Mouse (Mus musculus): ENCODE results near the gene Nat10. TPM values are rescaled to one million over a fixed set of nuclear protein-coding genes. Genes with fewer than 3 reads are reported as not detected.

The Nat10 gene
- polyA plus RNA-seq, 1 experiment from 2014 or later, result 23.9 TPM

GRCm38 (mm10) chr2:103687143-103687542 is 73.9 kb downstream of the Nat10 start:
- peaks cover 12% of the 10 kb centered on the region; the same call in 1 of the 2 replicates for H3K4me1 ChIP-seq
- no peak overlapping the region for H3K4me2 ChIP-seq (replicated peaks)
- no peak overlapping the region for H3K27ac ChIP-seq
- no peaks in the 10 kb centered on the region for H3K36me3 ChIP-seq
- no peak overlapping the region for H3K9ac ChIP-seq
- H3K27me3 ChIP-seq (replicated peaks), result no peaks in the 10 kb centered on the region
- ATAC-seq (ENCODE audit: low FRiP score, low read depth), result no peak
- no peaks in the 10 kb centered on the region for H3K9me3 ChIP-seq
- H3K4me3 ChIP-seq, result no peak overlapping the region

GRCm38 (mm10) chr2:103685581-103685980 is 75.5 kb downstream of the Nat10 start:
- no peak overlapping the region for H3K27ac ChIP-seq

GRCm38 (mm10) chr2:103684926-103685577 is 76.0 kb downstream of the Nat10 start:
- H3K27me3 ChIP-seq (replicated peaks), result no peaks in the 10 kb centered on the region
- ATAC-seq (ENCODE audit: low FRiP score, low read depth), result no peak
- H3K9ac ChIP-seq, result no peak overlapping the region
- H3K27ac ChIP-seq, result no peak overlapping the region
- 70% methylated on average over 7 of the region's 7 CpGs for WGBS
- H3K9me3 ChIP-seq, result no peaks in the 10 kb centered on the region
- H3K4me3 ChIP-seq, result no peak overlapping the region
- H3K4me1 ChIP-seq, result peaks cover 4% of the 10 kb centered on the region; the same call in 1 of the 2 replicates
- H3K4me2 ChIP-seq (replicated peaks), result no peak overlapping the region
- H3K36me3 ChIP-seq, result no peaks in the 10 kb centered on the region

More at GRCm38 (mm10) chr2:103685581-103685980, 75.5 kb downstream of the Nat10 start:
- Histone ChIP-seq H3K4me3 (no peak overlapping the region), H3K9me3 (no peaks in the 10 kb centered on the region), H3K27me3 (replicated peaks) (no peaks in the 10 kb centered on the region), H3K4me1 (peaks cover 8% of the 10 kb centered on the region; the same call in 1 of the 2 replicates), H3K9ac (no peak overlapping the region), H3K4me2 (replicated peaks) (no peak overlapping the region), H3K36me3 (no peaks in the 10 kb centered on the region)
- ATAC-seq (ENCODE audit: low FRiP score, low read depth), result no peak
- 87% methylated on average over 4 of the region's 4 CpGs for WGBS

- ATAC-seq (ENCODE audit: low FRiP score, low read depth), result no peak
- Histone ChIP-seq H3K36me3 (no peaks in the 10 kb centered on the region), H3K4me1 (peaks cover 4% of the 10 kb centered on the region; the same call in 1 of the 2 replicates), H3K4me2 (replicated peaks) (no peak overlapping the region), H3K4me3 (no peak overlapping the region), H3K9me3 (no peaks in the 10 kb centered on the region), H3K27me3 (replicated peaks) (no peaks in the 10 kb centered on the region), H3K9ac (no peak overlapping the region), H3K27ac (no peak overlapping the region)
- WGBS, result 84% methylated on average over 2 of the region's 2 CpGs
Measured at GRCm38 (mm10) chr2:103684431-103684830, 76.6 kb downstream of the Nat10 start.

- no peaks in the 10 kb centered on the region for H3K36me3 ChIP-seq
- no peaks in the 10 kb centered on the region for H3K9me3 ChIP-seq
- no peak overlapping the region for H3K27ac ChIP-seq
- ATAC-seq (ENCODE audit: low FRiP score, low read depth), result no peak
- H3K9ac ChIP-seq, result no peak overlapping the region
- WGBS, result 74% methylated on average over 9 of the region's 9 CpGs
- H3K4me3 ChIP-seq, result no peak overlapping the region
- H3K4me1 ChIP-seq, result peaks cover 4% of the 10 kb centered on the region; the same call in 1 of the 2 replicates
- H3K4me2 ChIP-seq (replicated peaks), result no peak overlapping the region
- H3K27me3 ChIP-seq (replicated peaks), result no peaks in the 10 kb centered on the region; the same call in 1 of the 2 replicates
Measured at GRCm38 (mm10) chr2:103682927-103683442, 78.1 kb downstream of the Nat10 start.

- no peak overlapping the region for H3K4me3 ChIP-seq
- no peak for ATAC-seq (ENCODE audit: low FRiP score, low read depth)
- H3K4me1 ChIP-seq, result peaks cover 7% of the 10 kb centered on the region; the same call in 1 of the 2 replicates
- no peaks in the 10 kb centered on the region; the same call in 1 of the 2 replicates for H3K27me3 ChIP-seq (replicated peaks)
- no peak overlapping the region for H3K9ac ChIP-seq
- 78% methylated on average over 9 of the region's 9 CpGs for WGBS
- no peaks in the 10 kb centered on the region for H3K9me3 ChIP-seq
- H3K27ac ChIP-seq, result no peak overlapping the region
- no peak overlapping the region for H3K4me2 ChIP-seq (replicated peaks)
- no peaks in the 10 kb centered on the region for H3K36me3 ChIP-seq
Measured at GRCm38 (mm10) chr2:103682261-103682722, 78.8 kb downstream of the Nat10 start.

- peaks cover 12% of the 10 kb centered on the region; the same call in 1 of the 2 replicates for H3K4me1 ChIP-seq
- no peak for ATAC-seq (ENCODE audit: low FRiP score, low read depth)
Measured at GRCm38 (mm10) chr2:103681149-103681548, 79.9 kb downstream of the Nat10 start.

GRCm38 (mm10) chr2:103680364-103681110 is 80.5 kb downstream of the Nat10 start:
- Histone ChIP-seq H3K4me2 (replicated peaks) (no peak overlapping the region), H3K9ac (no peak overlapping the region), H3K4me1 (peaks cover 12% of the 10 kb centered on the region; the same call in 1 of the 2 replicates), H3K9me3 (no peaks in the 10 kb centered on the region), H3K36me3 (no peaks in the 10 kb centered on the region), H3K27me3 (replicated peaks) (no peaks in the 10 kb centered on the region; the same call in 1 of the 2 replicates), H3K27ac (no peak overlapping the region), H3K4me3 (no peak overlapping the region)
- 83% methylated on average over 9 of the region's 9 CpGs for WGBS
- no peak for ATAC-seq (ENCODE audit: low FRiP score, low read depth)

More at GRCm38 (mm10) chr2:103681149-103681548, 79.9 kb downstream of the Nat10 start:
- no peak overlapping the region for H3K4me3 ChIP-seq
- no peaks in the 10 kb centered on the region for H3K9me3 ChIP-seq
- no peaks in the 10 kb centered on the region for H3K36me3 ChIP-seq
- no peak overlapping the region for H3K4me2 ChIP-seq (replicated peaks)
- H3K27ac ChIP-seq, result no peak overlapping the region
- no peak overlapping the region for H3K9ac ChIP-seq
- no peaks in the 10 kb centered on the region; the same call in 1 of the 2 replicates for H3K27me3 ChIP-seq (replicated peaks)
- 83% methylated on average over 5 of the region's 5 CpGs for WGBS

- no peak for ATAC-seq (ENCODE audit: low FRiP score, low read depth)
- H3K4me2 ChIP-seq (replicated peaks), result no peak overlapping the region
- H3K9me3 ChIP-seq, result no peaks in the 10 kb centered on the region
- WGBS, result 82% methylated on average over 6 of the region's 6 CpGs
- H3K36me3 ChIP-seq, result no peaks in the 10 kb centered on the region
- no peaks in the 10 kb centered on the region; the same call in 1 of the 2 replicates for H3K27me3 ChIP-seq (replicated peaks)
- H3K4me1 ChIP-seq, result peaks cover 12% of the 10 kb centered on the region; the same call in 1 of the 2 replicates
- H3K4me3 ChIP-seq, result no peak overlapping the region
- H3K27ac ChIP-seq, result no peak overlapping the region
- H3K9ac ChIP-seq, result no peak overlapping the region
Measured at GRCm38 (mm10) chr2:103678433-103678832, 82.6 kb downstream of the Nat10 start.

- Histone ChIP-seq H3K36me3 (no peaks in the 10 kb centered on the region), H3K27ac (no peak overlapping the region), H3K4me1 (peaks cover 8% of the 10 kb centered on the region; the same call in 1 of the 2 replicates), H3K9ac (no peak overlapping the region), H3K27me3 (replicated peaks) (no peaks in the 10 kb centered on the region; the same call in 1 of the 2 replicates), H3K4me2 (replicated peaks) (no peak overlapping the region), H3K4me3 (no peak overlapping the region), H3K9me3 (no peaks in the 10 kb centered on the region)
- WGBS, result 66% methylated on average over 7 of the region's 7 CpGs
- no peak for ATAC-seq (ENCODE audit: low FRiP score, low read depth)
Measured at GRCm38 (mm10) chr2:103677614-103678369, 83.3 kb downstream of the Nat10 start.

GRCm38 (mm10) chr2:103676808-103677207 is 84.3 kb downstream of the Nat10 start:
- H3K4me2 ChIP-seq (replicated peaks), result no peak overlapping the region
- H3K27ac ChIP-seq, result no peak overlapping the region
- H3K9me3 ChIP-seq, result no peaks in the 10 kb centered on the region
- H3K9ac ChIP-seq, result no peak overlapping the region
- no peaks in the 10 kb centered on the region for H3K36me3 ChIP-seq
- H3K4me1 ChIP-seq, result peaks cover 7% of the 10 kb centered on the region; the same call in 1 of the 2 replicates
- H3K4me3 ChIP-seq, result no peak overlapping the region
- no peaks in the 10 kb centered on the region; the same call in 1 of the 2 replicates for H3K27me3 ChIP-seq (replicated peaks)
- WGBS, result 71% methylated on average over 2 of the region's 2 CpGs
- ATAC-seq (ENCODE audit: low FRiP score, low read depth), result no peak

Measured in neural tube, embryonic 12.5 days (tissue).